Mouse (Mus musculus): ENCODE results near the gene Elk4. TPM values are rescaled to one million over a fixed set of nuclear protein-coding genes. Genes with fewer than 3 reads are reported as not detected.

Gene Elk4
- 17.6 and 18.6 TPM in 2 replicates for polyA plus RNA-seq (2012; rRNA removed)

DNA sequence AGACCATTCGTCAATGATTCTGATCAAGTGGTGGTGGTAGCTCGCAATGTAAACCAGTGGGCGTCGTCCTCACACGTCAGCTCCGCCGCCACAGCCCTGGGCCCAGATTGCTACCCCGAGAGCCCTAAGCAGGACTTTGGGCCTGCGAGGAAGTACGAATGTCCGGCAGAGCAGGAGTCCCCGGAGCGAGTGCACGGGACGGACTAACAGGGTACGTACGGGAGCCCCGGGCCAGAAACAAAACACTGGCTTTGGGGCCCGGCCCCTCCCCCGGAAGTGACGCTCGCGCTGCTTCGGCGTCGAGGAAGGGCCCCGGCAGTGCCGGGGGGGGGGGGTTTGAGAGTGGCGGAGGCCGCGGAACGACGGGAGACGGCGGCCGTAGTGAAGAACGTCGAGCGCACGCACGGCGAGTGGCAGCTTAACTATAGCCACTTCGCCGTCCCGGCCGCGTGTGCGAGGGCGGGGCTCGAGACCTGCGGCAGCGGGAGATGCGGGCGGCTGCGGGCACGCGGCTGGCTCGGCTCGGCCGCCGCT, at the start of gene Elk4:
Gene Elk4, plus strand, starts transcription at position 326 of the 534 bp plus-strand sequence.
- peak within 1 kb of the TSS; percentile 77 for H3K4me3 ChIP-seq (replicated peaks; ENCODE audit: insufficient read depth, low read depth, low read length)
- peak; percentile 87 to 89 for DNase-seq
- no peaks in the 10 kb centered on the region for H3K4me1 ChIP-seq (ENCODE audit: control insufficient read depth, insufficient read depth, low read length)
- TF ChIP-seq CTCF (IDR thresholded peaks at IDR 0.05; ENCODE audit: borderline replicate concordance, insufficient read depth, low read depth, low read length): no peak
- TF ChIP-seq POLR2A (IDR thresholded peaks at IDR 0.05; ENCODE audit: borderline replicate concordance, insufficient read depth, low read length): peak; percentile 73; the same call in 1 of the 2 replicates
- peak within 1 kb of the TSS; percentile 83 for H3K27ac ChIP-seq (ENCODE audit: insufficient read depth, low read length)
- no peaks in the 10 kb centered on the region for H3K27me3 ChIP-seq (ENCODE audit: control insufficient read depth, insufficient read depth, low read length)
- under 1% methylated on average over 61 of the region's 61 CpGs for WGBS

DNA sequence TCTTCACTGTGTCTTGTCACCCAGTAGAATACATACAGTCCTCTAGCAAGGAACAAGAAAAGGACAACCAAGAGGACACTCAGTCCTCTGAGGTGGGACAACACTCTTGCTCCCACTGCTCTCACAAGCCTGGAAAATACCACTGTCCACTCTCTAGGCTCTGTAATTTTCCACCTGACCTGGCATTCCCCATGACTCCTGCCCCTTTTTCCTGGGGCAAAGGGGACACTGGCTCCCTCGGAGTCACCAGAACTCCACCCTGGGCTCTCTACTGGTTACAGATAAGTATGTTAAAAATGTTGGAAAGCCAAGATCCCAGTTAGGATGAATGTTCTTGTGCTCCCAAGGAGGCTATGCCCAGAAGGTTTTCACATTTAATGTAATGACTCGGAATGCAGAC, 46.4 kb upstream of the Elk4 start:
- WGBS: 70% methylated on average over 2 of the region's 2 CpGs
- TF ChIP-seq CTCF (IDR thresholded peaks at IDR 0.05; ENCODE audit: borderline replicate concordance, insufficient read depth, low read depth, low read length) (no peak), POLR2A (IDR thresholded peaks at IDR 0.05; ENCODE audit: borderline replicate concordance, insufficient read depth, low read length) (no peak)
- H3K27ac ChIP-seq (ENCODE audit: insufficient read depth, low read length): no peak overlapping the region
- no peaks in the 10 kb centered on the region for H3K4me1 ChIP-seq (ENCODE audit: control insufficient read depth, insufficient read depth, low read length)
- H3K27me3 ChIP-seq (ENCODE audit: control insufficient read depth, insufficient read depth, low read length): peaks cover 1% of the 10 kb centered on the region; the same call in 1 of the 2 replicates
- no peak for DNase-seq
- no peak overlapping the region for H3K4me3 ChIP-seq (replicated peaks; ENCODE audit: insufficient read depth, low read depth, low read length)

DNA sequence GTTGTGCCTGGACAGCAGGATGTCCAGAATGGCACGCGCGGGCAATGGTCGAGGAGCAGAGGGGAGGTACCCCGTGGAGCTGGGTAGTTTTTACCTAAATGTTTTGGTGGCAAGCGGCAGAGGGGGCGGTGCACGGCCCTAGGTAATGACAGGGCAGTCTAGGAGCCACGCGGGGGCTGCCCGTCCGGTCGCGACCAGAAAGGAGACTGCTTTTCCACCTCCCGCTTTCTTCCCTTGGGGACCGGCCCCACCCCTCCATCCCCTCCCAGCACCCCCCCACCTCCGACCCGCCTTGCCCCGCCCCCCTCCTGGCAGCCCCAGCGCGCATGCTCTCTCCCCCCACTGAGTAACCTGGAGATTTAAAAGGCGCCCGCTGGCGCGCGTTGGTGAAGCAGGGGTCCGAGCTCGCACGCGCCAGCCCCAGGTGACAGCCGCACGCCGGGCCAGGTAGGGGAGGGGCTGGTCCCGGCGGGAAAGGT, 44.8 kb upstream of the Elk4 start, which contains the start of gene Slc45a3:
Gene Slc45a3, plus strand, starts transcription at position 362 of the 479 bp plus-strand sequence.
- Histone ChIP-seq H3K27me3 (ENCODE audit: control insufficient read depth, insufficient read depth, low read length) (peaks cover 1% of the 10 kb centered on the region; the same call in 1 of the 2 replicates), H3K4me1 (ENCODE audit: control insufficient read depth, insufficient read depth, low read length) (no peaks in the 10 kb centered on the region), H3K27ac (ENCODE audit: insufficient read depth, low read length) (no peak within 1 kb of the TSS), H3K4me3 (replicated peaks; ENCODE audit: insufficient read depth, low read depth, low read length) (peak within 1 kb of the TSS; percentile 46)
- no peak for DNase-seq
- TF ChIP-seq POLR2A (IDR thresholded peaks at IDR 0.05; ENCODE audit: borderline replicate concordance, insufficient read depth, low read length): no peak
- 1% methylated on average over 33 of the region's 35 CpGs for WGBS

DNA sequence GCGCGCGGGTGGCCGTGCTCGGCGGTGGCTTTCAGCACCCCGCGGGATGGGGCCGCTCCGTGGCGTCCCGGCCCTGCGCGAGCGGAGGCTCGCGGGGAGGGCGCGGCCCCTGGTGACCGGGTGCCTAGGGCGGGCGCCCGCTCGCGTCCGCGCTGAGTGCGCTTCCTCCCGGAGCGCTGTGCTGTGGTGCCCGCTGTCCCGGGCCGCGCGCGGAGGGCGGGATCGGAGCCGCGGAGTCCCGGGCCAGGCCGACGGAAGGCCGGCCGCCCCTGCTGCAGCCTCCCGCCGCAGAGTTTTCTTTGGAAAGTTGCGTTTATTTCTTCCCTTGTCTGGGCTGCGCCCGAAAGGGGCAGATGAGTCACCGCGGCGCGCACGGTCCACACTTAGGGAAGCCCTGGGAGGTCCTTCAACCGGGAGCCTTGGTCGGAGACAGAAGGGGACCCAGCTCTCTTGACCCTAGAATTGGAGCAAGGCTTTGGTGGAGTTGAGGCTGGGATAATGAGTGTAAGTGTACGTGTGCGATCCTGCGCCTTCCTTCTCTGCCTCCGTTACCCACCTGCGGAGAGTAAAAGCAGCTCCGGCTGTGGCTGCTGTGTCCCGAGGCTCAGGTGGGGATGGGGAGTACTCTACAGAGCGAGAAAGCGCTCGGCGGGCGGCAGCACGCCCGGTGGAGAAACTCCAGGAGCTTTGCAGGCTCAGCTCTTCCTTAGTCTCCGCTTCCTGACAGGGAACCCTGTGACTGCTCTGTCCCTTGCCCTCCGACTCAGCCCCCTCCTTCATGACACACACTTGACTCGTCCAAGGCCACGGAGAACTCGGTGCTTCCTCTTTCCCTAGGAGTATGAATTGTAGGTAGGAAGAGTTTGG, 44.1 kb upstream of the Elk4 start:
- no peaks in the 10 kb centered on the region for H3K4me1 ChIP-seq (ENCODE audit: control insufficient read depth, insufficient read depth, low read length)
- DNase-seq: no peak
- 2% methylated on average over 72 of the region's 76 CpGs for WGBS
- H3K4me3 ChIP-seq (replicated peaks; ENCODE audit: insufficient read depth, low read depth, low read length): peak overlapping the region; percentile 46
- TF ChIP-seq CTCF (IDR thresholded peaks at IDR 0.05; ENCODE audit: borderline replicate concordance, insufficient read depth, low read depth, low read length) (no peak), POLR2A (IDR thresholded peaks at IDR 0.05; ENCODE audit: borderline replicate concordance, insufficient read depth, low read length) (no peak)
- peaks cover 1% of the 10 kb centered on the region; the same call in 1 of the 2 replicates for H3K27me3 ChIP-seq (ENCODE audit: control insufficient read depth, insufficient read depth, low read length)
- no peak overlapping the region for H3K27ac ChIP-seq (ENCODE audit: insufficient read depth, low read length)

DNA sequence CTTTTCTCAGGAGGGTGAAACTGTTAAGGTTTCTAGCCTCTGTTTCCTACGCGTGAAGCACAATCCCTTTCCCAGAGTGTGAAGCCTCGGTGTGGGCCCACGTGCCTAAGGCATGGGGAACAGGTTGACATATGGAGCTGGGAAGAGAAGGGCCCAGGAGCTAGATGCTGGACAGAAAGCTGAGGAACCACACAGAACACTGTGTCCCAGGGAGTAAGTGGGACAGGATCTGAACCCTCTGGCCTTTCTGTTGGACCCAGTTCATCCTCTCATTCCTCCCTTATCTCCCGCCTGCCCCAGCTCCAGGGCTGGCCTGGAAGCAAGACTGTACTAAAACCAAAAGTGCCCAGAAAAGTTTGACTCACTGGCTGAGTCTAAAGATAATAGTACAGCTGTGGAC, 43.3 kb upstream of the Elk4 start:
- Histone ChIP-seq H3K4me1 (ENCODE audit: control insufficient read depth, insufficient read depth, low read length) (no peaks in the 10 kb centered on the region; the same call in 1 of the 2 replicates), H3K27ac (ENCODE audit: insufficient read depth, low read length) (no peak overlapping the region), H3K4me3 (replicated peaks; ENCODE audit: insufficient read depth, low read depth, low read length) (no peak overlapping the region), H3K27me3 (ENCODE audit: control insufficient read depth, insufficient read depth, low read length) (peaks cover 1% of the 10 kb centered on the region; the same call in 1 of the 2 replicates)
- no peak for DNase-seq
- WGBS: 74% methylated on average over 5 of the region's 5 CpGs
- TF ChIP-seq CTCF (IDR thresholded peaks at IDR 0.05; ENCODE audit: borderline replicate concordance, insufficient read depth, low read depth, low read length): no peak
- TF ChIP-seq POLR2A (IDR thresholded peaks at IDR 0.05; ENCODE audit: borderline replicate concordance, insufficient read depth, low read length): no peak

DNA sequence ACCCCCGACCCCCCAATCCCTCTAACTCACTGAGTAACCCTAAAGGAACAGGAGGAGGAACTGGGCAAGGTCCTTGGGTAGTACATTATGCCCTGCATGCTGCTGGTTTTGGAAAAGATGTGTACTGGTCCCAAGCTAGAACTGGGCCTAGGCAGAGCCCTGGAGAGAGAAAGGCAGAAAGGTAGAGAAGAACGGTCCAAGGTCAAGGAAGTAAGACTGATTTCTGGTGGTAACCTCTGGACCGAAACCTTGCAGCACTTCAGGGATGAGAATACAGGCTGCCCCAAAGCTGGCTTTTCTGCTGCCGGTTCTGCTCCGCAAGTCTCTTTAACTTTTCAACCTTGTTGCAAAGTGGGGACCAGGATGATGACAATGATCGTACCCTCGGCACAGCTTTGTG, 42.8 kb upstream of the Elk4 start:
- TF ChIP-seq CTCF (IDR thresholded peaks at IDR 0.05; ENCODE audit: borderline replicate concordance, insufficient read depth, low read depth, low read length): no peak
- TF ChIP-seq POLR2A (IDR thresholded peaks at IDR 0.05; ENCODE audit: borderline replicate concordance, insufficient read depth, low read length): no peak
- no peak for DNase-seq
- peaks cover 1% of the 10 kb centered on the region; the same call in 1 of the 2 replicates for H3K27me3 ChIP-seq (ENCODE audit: control insufficient read depth, insufficient read depth, low read length)
- 90% methylated on average over 7 of the region's 7 CpGs for WGBS
- H3K4me1 ChIP-seq (ENCODE audit: control insufficient read depth, insufficient read depth, low read length): no peaks in the 10 kb centered on the region; the same call in 1 of the 2 replicates
- H3K4me3 ChIP-seq (replicated peaks; ENCODE audit: insufficient read depth, low read depth, low read length): no peak overlapping the region
- no peak overlapping the region for H3K27ac ChIP-seq (ENCODE audit: insufficient read depth, low read length)

DNA sequence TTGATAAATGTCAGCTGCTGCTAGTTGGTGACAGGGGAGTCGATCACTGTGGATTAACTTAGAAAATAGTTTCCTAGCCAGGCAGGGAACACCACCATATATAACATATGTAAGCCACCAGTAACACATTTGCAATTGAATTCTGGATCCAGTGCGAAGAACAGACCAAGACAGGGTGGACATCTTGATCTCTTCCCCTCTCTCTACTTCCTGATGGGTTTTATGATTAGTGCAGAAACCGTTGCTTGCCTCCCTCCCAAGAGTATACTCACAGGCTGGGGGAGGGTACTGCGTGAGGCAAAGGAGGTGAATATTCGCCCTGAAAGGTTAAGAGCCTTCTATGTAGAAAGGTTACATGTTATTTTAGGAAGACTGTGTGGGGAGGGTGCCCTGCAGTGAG, 41.6 kb upstream of the Elk4 start:
- H3K27ac ChIP-seq (ENCODE audit: insufficient read depth, low read length): no peak overlapping the region
- peaks cover 1% of the 10 kb centered on the region; the same call in 1 of the 2 replicates for H3K27me3 ChIP-seq (ENCODE audit: control insufficient read depth, insufficient read depth, low read length)
- H3K4me3 ChIP-seq (replicated peaks; ENCODE audit: insufficient read depth, low read depth, low read length): no peak overlapping the region
- 78% methylated on average over 5 of the region's 5 CpGs for WGBS
- no peaks in the 10 kb centered on the region; the same call in 1 of the 2 replicates for H3K4me1 ChIP-seq (ENCODE audit: control insufficient read depth, insufficient read depth, low read length)
- TF ChIP-seq POLR2A (IDR thresholded peaks at IDR 0.05; ENCODE audit: borderline replicate concordance, insufficient read depth, low read length) (no peak), CTCF (IDR thresholded peaks at IDR 0.05; ENCODE audit: borderline replicate concordance, insufficient read depth, low read depth, low read length) (no peak)
- DNase-seq: no peak

All from cerebellum, adult 2 months (tissue).